Mouse (Mus musculus): ENCODE measurements around the gene Hyal5. TPM values are rescaled to one million over a fixed set of nuclear protein-coding genes. Genes with fewer than 3 reads are reported as not detected.

Hyal5 gene
- polyA plus RNA-seq (2012; rRNA removed; ENCODE audit: low replicate concordance) = not detected in 2 replicates

GRCm38 (mm10) chr6:24857697-24858096, at the start of gene Hyal5:
TSS of gene Hyal5 (plus strand) at chr6:24857997.

Other genes with a start within 250 kb of the Hyal5 start
- 17.4 and 43.5 TPM in 2 replicates for gene Wasl, start 193.0 kb upstream of the Hyal5 start, polyA plus RNA-seq (2012; rRNA removed; ENCODE audit: low replicate concordance)
- gene Hyal6, start 124.8 kb upstream of the Hyal5 start, polyA plus RNA-seq (2012; rRNA removed; ENCODE audit: low replicate concordance) = not detected in 2 replicates
- not detected in 2 replicates for gene Hyal4, start 109.7 kb upstream of the Hyal5 start, polyA plus RNA-seq (2012; rRNA removed; ENCODE audit: low replicate concordance)
- gene Spam1, start 66.8 kb upstream of the Hyal5 start, polyA plus RNA-seq (2012; rRNA removed; ENCODE audit: low replicate concordance) = not detected in 2 replicates
- 0.03 and 4.9 TPM in 2 replicates for gene Tmem229a, start 98.3 kb downstream of the Hyal5 start, polyA plus RNA-seq (2012; rRNA removed; ENCODE audit: low replicate concordance)

All from subcutaneous adipose tissue, adult 2 months (tissue).